In genomic region chr8:87754853-87755252, GRCm38 (mm10) we compare ENCODE assay signal across 28 mouse cellular contexts.
A peak's percentile ranks its signal among the peaks of the same experiment; 100 is the strongest.
DNase-seq lines count a peak whose midpoint lies in the region; ATAC-seq and TF ChIP-seq lines count a peak whose summit lies in the region.
"Had no signal": no experiment of that assay in that cellular context is flagged by ENCODE, and none has a peak within 500 bp of the region (broad histone marks: within the 10 kb centered on the region; RNA-seq: fewer than 3 reads in every experiment).

No protein-coding gene starts in this region.

- 0 out of 2 replicates have a peak, but pooled peaks have one; percentile 40 for ATAC-seq in intestine, embryonic 14.5 days (replicated peaks; ENCODE audit: low FRiP score, low TSS enrichment, low read depth)
- ATAC-seq in intestine, postnatal 0 days: no peak
- peak; percentile 70; the same call in 1 of the 2 replicates for ATAC-seq in stomach, embryonic 16.5 days (ENCODE audit: insufficient read depth, low FRiP score)
- no peak for ATAC-seq in megakaryocyte-erythroid progenitor cell, adult 5-6 weeks (replicated peaks; ENCODE audit: low FRiP score, low TSS enrichment, poor library complexity, severe bottlenecking)
- ATAC-seq: forebrain, embryonic 14.5 days; hindbrain, postnatal 0 days; Patski had no signal

- H3K27ac ChIP-seq in intestine, embryonic 14.5 days (ENCODE audit: low read depth): no peak overlapping the region
- no peak overlapping the region for H3K27ac ChIP-seq in intestine, postnatal 0 days (ENCODE audit: low read depth, low read length)
- H3K27ac ChIP-seq in limb, embryonic 10.5 days: 0 out of 2 replicates have a peak overlapping the region, but pooled peaks have one; percentile 42
- H3K27ac ChIP-seq in stomach, embryonic 16.5 days (ENCODE audit: low read length): no peak overlapping the region
- H3K27ac ChIP-seq: embryonic facial prominence, embryonic 15.5 days; heart, embryonic 15.5 days; hindbrain, embryonic 14.5 days; hindbrain, postnatal 0 days had no signal

- H3K4me3 ChIP-seq in intestine, embryonic 14.5 days (ENCODE audit: low read depth, low read length): no peak overlapping the region
- H3K4me3 ChIP-seq in intestine, postnatal 0 days (ENCODE audit: low read depth, low read length): no peak overlapping the region
- no peak overlapping the region for H3K4me3 ChIP-seq in limb, embryonic 10.5 days
- no peak overlapping the region for H3K4me3 ChIP-seq in stomach, embryonic 16.5 days (replicated peaks; ENCODE audit: low read length)
- H3K4me3 ChIP-seq: embryonic facial prominence, embryonic 15.5 days; heart, embryonic 12.5 days; heart, embryonic 15.5 days had no signal

- H3K9ac ChIP-seq in intestine, embryonic 14.5 days (ENCODE audit: low read length): no peak overlapping the region
- H3K9ac ChIP-seq in intestine, postnatal 0 days (ENCODE audit: low read depth, low read length): no peak overlapping the region
- no peak overlapping the region for H3K9ac ChIP-seq in stomach, embryonic 16.5 days (ENCODE audit: low read length)
- H3K9ac ChIP-seq: embryonic facial prominence, embryonic 15.5 days; heart, embryonic 12.5 days; heart, embryonic 15.5 days; hindbrain, embryonic 14.5 days had no signal

- no peaks in the 10 kb centered on the region for H3K9me3 ChIP-seq in intestine, embryonic 14.5 days (ENCODE audit: control insufficient read depth, low read length)
- no peaks in the 10 kb centered on the region for H3K9me3 ChIP-seq in intestine, postnatal 0 days (ENCODE audit: control insufficient read depth)
- H3K9me3 ChIP-seq in limb, embryonic 10.5 days (replicated peaks): no peaks in the 10 kb centered on the region
- H3K9me3 ChIP-seq in stomach, embryonic 16.5 days (replicated peaks; ENCODE audit: control insufficient read depth, low read length): no peaks in the 10 kb centered on the region
- H3K9me3 ChIP-seq: embryonic facial prominence, embryonic 15.5 days; heart, embryonic 12.5 days; heart, embryonic 15.5 days had no signal

- no peaks in the 10 kb centered on the region for H3K4me1 ChIP-seq in intestine, embryonic 14.5 days (replicated peaks; ENCODE audit: control insufficient read depth, insufficient read depth, low read length)
- H3K4me1 ChIP-seq in intestine, postnatal 0 days (replicated peaks; ENCODE audit: control insufficient read depth, insufficient read depth, low read length): no peaks in the 10 kb centered on the region
- peaks cover 77% of the 10 kb centered on the region for H3K4me1 ChIP-seq in limb, embryonic 10.5 days
- no peaks in the 10 kb centered on the region; the same call in 1 of the 2 replicates for H3K4me1 ChIP-seq in stomach, embryonic 16.5 days (ENCODE audit: control insufficient read depth, insufficient read depth, low read length)

- no peaks in the 10 kb centered on the region for H3K36me3 ChIP-seq in intestine, embryonic 14.5 days (ENCODE audit: control insufficient read depth, insufficient read depth, low read length)
- no peaks in the 10 kb centered on the region for H3K36me3 ChIP-seq in intestine, postnatal 0 days (ENCODE audit: control insufficient read depth, insufficient read depth)
- peaks cover 22% of the 10 kb centered on the region for H3K36me3 ChIP-seq in limb, embryonic 10.5 days
- no peaks in the 10 kb centered on the region for H3K36me3 ChIP-seq in stomach, embryonic 16.5 days (ENCODE audit: control insufficient read depth, insufficient read depth, low read length)
- H3K36me3 ChIP-seq: embryonic facial prominence, embryonic 15.5 days; G1E; heart, embryonic 12.5 days; heart, embryonic 15.5 days had no signal

- intact Hi-C loops in heart, postnatal 36 days (cut with DNase I): no loop called here

- H3K4me2 ChIP-seq in intestine, embryonic 14.5 days (ENCODE audit: low read length): no peak overlapping the region
- no peak overlapping the region for H3K4me2 ChIP-seq in intestine, postnatal 0 days (replicated peaks; ENCODE audit: low read depth)
- H3K4me2 ChIP-seq in stomach, embryonic 16.5 days (ENCODE audit: low read depth, low read length): no peak overlapping the region
- H3K4me2 ChIP-seq: embryonic facial prominence, embryonic 15.5 days; heart, embryonic 12.5 days; heart, embryonic 15.5 days; hindbrain, embryonic 14.5 days had no signal

- DNase-seq in intestine, embryonic 14.5 days (ENCODE audit: low spot score): no peak
- DNase-seq in limb, embryonic 10.5 days (ENCODE audit: low spot score): no peak
- DNase-seq in heart, postnatal 36 days: no peak
- DNase-seq in retina, embryonic 14.5 days (ENCODE audit: low spot score): no peak
- DNase-seq: adrenal gland, adult 2 months; adrenal gland, postnatal 25 days; B cell, adult 2 months; cerebellum, adult 11-12 months; cerebellum, adult 8-10 months; cerebellum, postnatal 10 days; cerebellum, postnatal 36 days; embryo, embryonic 11 days; gastrocnemius, postnatal 25 days; heart, adult 18-20 months; heart, postnatal 10 days; heart, postnatal 4 days had no signal

- no peak for TF ChIP-seq CTCF in intestine, postnatal 0 days (IDR thresholded peaks at IDR 0.05; ENCODE audit: low read depth)

- 88% methylated on average over 8 of the region's 8 CpGs for WGBS in intestine, embryonic 14.5 days
- WGBS in intestine, postnatal 0 days: 79% methylated on average over 8 of the region's 8 CpGs
- WGBS in limb, embryonic 10.5 days: 91% methylated on average over 8 of the region's 8 CpGs
- 72% methylated on average over 8 of the region's 8 CpGs for WGBS in stomach, embryonic 16.5 days

- no peaks in the 10 kb centered on the region for H3K27me3 ChIP-seq in intestine, embryonic 14.5 days (replicated peaks; ENCODE audit: control insufficient read depth, insufficient read depth, low read length)
- no peaks in the 10 kb centered on the region for H3K27me3 ChIP-seq in intestine, postnatal 0 days (replicated peaks; ENCODE audit: control insufficient read depth, insufficient read depth, low read length)
- no peaks in the 10 kb centered on the region for H3K27me3 ChIP-seq in limb, embryonic 10.5 days (ENCODE audit: low read depth, poor library complexity, severe bottlenecking)
- no peaks in the 10 kb centered on the region for H3K27me3 ChIP-seq in stomach, embryonic 16.5 days (ENCODE audit: control insufficient read depth, insufficient read depth, low read length)
- H3K27me3 ChIP-seq: CH12.LX; embryonic facial prominence, embryonic 15.5 days; heart, embryonic 12.5 days; heart, embryonic 15.5 days had no signal

Comparison
In these comparisons a context has a peak if more than half of its experiments do, and no peak if none do; other contexts are left out.
1. ATAC-seq: peak in intestine, embryonic 14.5 days (single experiment) and stomach, embryonic 16.5 days (single experiment); none in intestine, postnatal 0 days (single experiment) and megakaryocyte-erythroid progenitor cell, adult 5-6 weeks (single experiment).